Mouse (Mus musculus): Measurements from ENCODE around the gene Slc9b2. TPM values are rescaled to one million over a fixed set of nuclear protein-coding genes. Genes with fewer than 3 reads are reported as not detected.

The Slc9b2 gene
- total RNA-seq, 2 experiments from 2014 or later = 0.41 to 1.5 TPM

- no peak for DNase-seq
Observed at GRCm38 (mm10) chr3:135313727-135314126, 6.2 kb downstream of the Slc9b2 start.

GRCm38 (mm10) chr3:135314811-135315210, 7.3 kb downstream of the Slc9b2 start:
- DNase-seq = no peak

GRCm38 (mm10) chr3:135315720-135316425, 8.4 kb downstream of the Slc9b2 start:
- no peak for DNase-seq

- DNase-seq = no peak
Observed at GRCm38 (mm10) chr3:135318331-135318730, 10.8 kb downstream of the Slc9b2 start.

GRCm38 (mm10) chr3:135324354-135324753, 16.9 kb downstream of the Slc9b2 start:
- DNase-seq = no peak

GRCm38 (mm10) chr3:135327176-135327575, 19.7 kb downstream of the Slc9b2 start:
- DNase-seq = no peak

- no peak for DNase-seq
Observed at GRCm38 (mm10) chr3:135327601-135328000, 20.1 kb downstream of the Slc9b2 start.

- peak; percentile 52 for DNase-seq
Observed at GRCm38 (mm10) chr3:135328560-135328959, 21.1 kb downstream of the Slc9b2 start.

- DNase-seq = no peak
Observed at GRCm38 (mm10) chr3:135332691-135333090, 25.2 kb downstream of the Slc9b2 start.

GRCm38 (mm10) chr3:135333763-135334162, 26.3 kb downstream of the Slc9b2 start:
- DNase-seq = no peak

GRCm38 (mm10) chr3:135347739-135348264, 40.3 kb downstream of the Slc9b2 start, which contains the start of gene Slc9b1:
Slc9b1 (plus strand) TSS chr3:135348029.
- DNase-seq = no peak

GRCm38 (mm10) chr3:135349022-135349421, 41.5 kb downstream of the Slc9b2 start:
- DNase-seq = no peak

GRCm38 (mm10) chr3:135351857-135352256, 44.4 kb downstream of the Slc9b2 start:
- DNase-seq = no peak

- no peak for DNase-seq
Observed at GRCm38 (mm10) chr3:135357394-135357793, 49.9 kb downstream of the Slc9b2 start.

- DNase-seq = no peak
Observed at GRCm38 (mm10) chr3:135375836-135376235, 68.3 kb downstream of the Slc9b2 start.

- DNase-seq = no peak
Observed at GRCm38 (mm10) chr3:135377445-135377844, 69.9 kb downstream of the Slc9b2 start.

- no peak for DNase-seq
Observed at GRCm38 (mm10) chr3:135379868-135380267, 72.4 kb downstream of the Slc9b2 start.

GRCm38 (mm10) chr3:135393186-135393585, 85.7 kb downstream of the Slc9b2 start:
- no peak for DNase-seq

Other genes with a start within 250 kb of the Slc9b2 start
- 10 to 100 TPM; 20.4 to 22.6 TPM for gene Cenpe, start 95.2 kb upstream of the Slc9b2 start, total RNA-seq (2021)
- 1 to 10 TPM; 6.7 to 7.0 TPM for gene Bdh2, start 26.5 kb upstream of the Slc9b2 start, total RNA-seq (2021)
- 1 to 10 TPM in 1 of 2 experiments, under 1 TPM in 1; 0.74 to 1.0 TPM for gene Slc9b1, start 40.3 kb downstream of the Slc9b2 start, total RNA-seq (2021)
- gene Cisd2, start 116.2 kb downstream of the Slc9b2 start, total RNA-seq (2021) = 10 to 100 TPM; 35.6 to 38.2 TPM
- gene Ube2d3, start 130.4 kb downstream of the Slc9b2 start, total RNA-seq (2021) = 100 to 1,000 TPM; 389 to 397 TPM
- 10 to 100 TPM; 24.8 to 26.6 TPM for gene Manba, start 177.9 kb downstream of the Slc9b2 start, total RNA-seq (2021)